Mouse (Mus musculus) brain, embryonic 14.5 days (tissue): ENCODE measurements around the gene Col28a1. TPM values are rescaled to one million over a fixed set of nuclear protein-coding genes. Genes with fewer than 3 reads are reported as not detected.

Experiments used
- DNase-seq: peaks from one replicate; pipeline ENCODE4 v3.0.0-alpha.2; 2011; ENCODE audit warnings: low read depth
- CTCF ChIP-seq: fragments of 200-500 bp; IDR thresholded peaks from 2 replicates; pipeline ENCODE4 v1.5.1; 2012; ENCODE audit warnings: inconsistent platforms, mild to moderate bottlenecking, moderate library complexity, borderline replicate concordance; ENCODE audit not compliant: insufficient read depth, insufficient read length; ENCODE audit errors: extremely low read depth
- POLR2A ChIP-seq: fragments of 200-500 bp; IDR thresholded peaks from 2 replicates; pipeline ENCODE4 v1.6.1; 2012; ENCODE audit warnings: mild to moderate bottlenecking, inconsistent platforms, borderline replicate concordance; ENCODE audit not compliant: poor library complexity, insufficient read depth, insufficient read length, severe bottlenecking; ENCODE audit errors: extremely low read depth
- polyA plus RNA-seq: library from polyadenylated mRNA; depleted of rRNA; stranded (reverse); fragments of >200 nt; gene quantifications from 2 replicates; pipeline ENCODE4 v1.2.3, GENCODE M21; 2012

The Col28a1 gene
- polyA plus RNA-seq, 1 experiment = 0.78 TPM

- peak; percentile 54 for DNase-seq
- TF ChIP-seq POLR2A (no peak), CTCF (no peak)
Observed at GRCm38 (mm10) chr6:8105870-8106706, 86.3 kb downstream of the Col28a1 start.

DNA sequence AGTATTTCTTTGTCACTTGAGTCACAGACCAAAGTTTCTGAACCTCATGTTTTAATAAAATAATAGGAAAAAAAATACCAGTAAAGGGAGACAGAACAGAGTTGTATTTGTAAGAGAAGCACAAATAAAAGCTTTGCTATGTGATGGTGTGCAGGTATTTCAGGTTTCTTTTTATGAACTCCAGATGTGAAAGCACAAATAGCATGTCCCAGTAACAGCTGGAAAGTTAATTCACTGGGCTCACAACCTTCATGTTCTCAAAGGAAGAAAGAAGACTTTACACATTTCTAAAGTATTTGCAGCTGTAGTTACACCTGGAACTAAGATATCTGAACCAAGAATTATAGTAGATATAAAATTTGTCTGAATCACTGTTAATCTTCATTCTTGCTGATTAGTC lies 91.2 kb downstream of the Col28a1 start:
- no peak for DNase-seq
- TF ChIP-seq CTCF (no peak), POLR2A (no peak)

DNA sequence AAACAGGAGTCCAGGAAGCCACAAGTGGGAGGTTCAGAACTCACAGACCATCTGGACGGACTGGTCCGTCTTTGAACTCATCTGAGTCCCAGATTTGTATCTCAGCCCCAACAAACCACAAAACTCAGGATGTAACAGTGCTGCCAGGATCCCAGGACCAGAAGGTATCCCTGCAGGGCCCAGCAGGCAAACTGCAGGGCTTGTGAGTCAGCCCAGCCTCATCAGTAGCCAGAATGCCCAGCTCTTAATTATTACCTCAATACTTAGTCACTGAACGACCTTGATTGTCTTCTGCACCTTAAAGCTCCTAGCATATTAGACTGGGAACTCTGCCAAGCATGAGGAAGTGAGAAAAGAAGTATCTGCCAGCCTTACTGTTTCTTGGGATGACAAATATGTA lies 96.6 kb downstream of the Col28a1 start:
- TF ChIP-seq CTCF = no peak
- no peak for TF ChIP-seq POLR2A
- peak; percentile 12 for DNase-seq

DNA sequence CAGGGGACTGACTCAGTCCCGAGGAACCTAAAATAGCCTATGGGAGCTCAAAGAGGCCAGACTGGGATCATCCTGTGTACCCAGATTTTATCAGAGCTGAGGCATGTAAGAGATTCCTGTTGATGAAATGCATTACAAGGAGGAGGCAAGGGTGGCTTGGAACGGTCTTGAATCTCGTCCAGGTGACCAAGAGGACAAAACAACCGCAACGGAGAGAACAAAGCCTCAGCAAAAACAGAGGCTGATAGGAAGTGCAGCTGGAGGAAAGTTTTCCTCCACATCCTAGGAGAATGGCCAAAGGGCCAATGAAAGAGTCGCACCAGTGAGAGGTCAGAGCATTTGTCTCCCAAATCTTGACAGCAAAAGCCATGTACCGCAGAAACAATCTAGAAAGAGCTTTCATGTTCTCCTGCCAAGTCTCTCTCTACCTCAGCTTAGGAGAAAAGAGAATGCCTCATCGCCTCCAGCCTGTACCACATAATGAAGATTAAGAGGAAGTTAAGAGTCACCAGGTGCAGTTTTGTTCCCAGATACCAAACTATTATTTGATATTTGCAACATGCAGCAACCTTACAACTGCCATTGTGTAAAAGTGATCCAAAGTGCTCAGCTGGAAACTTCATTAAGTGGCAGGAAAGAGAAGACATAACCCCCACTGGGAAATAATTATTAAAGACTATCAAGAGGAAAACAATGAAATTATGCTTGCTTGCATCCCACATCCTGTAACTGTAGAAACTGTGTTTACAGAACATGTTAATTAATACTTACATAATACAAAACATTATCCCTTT lies 98.1 kb downstream of the Col28a1 start:
- TF ChIP-seq POLR2A (no peak), CTCF (no peak)
- DNase-seq = no peak

GRCm38 (mm10) chr6:8093556-8093955 lies 98.9 kb downstream of the Col28a1 start:
- TF ChIP-seq CTCF = no peak
- no peak for TF ChIP-seq POLR2A

GRCm38 (mm10) chr6:8086847-8087246 lies 105.6 kb downstream of the Col28a1 start:
- peak; percentile 28 for DNase-seq
- TF ChIP-seq CTCF (peak; percentile 54; the same call in 1 of the 2 replicates), POLR2A (no peak)

More at GRCm38 (mm10) chr6:8093556-8093955, 98.9 kb downstream of the Col28a1 start:
- no peak for DNase-seq

- DNase-seq = no peak
- TF ChIP-seq CTCF = no peak
- TF ChIP-seq POLR2A = no peak
Observed at GRCm38 (mm10) chr6:8084806-8085205, 107.6 kb downstream of the Col28a1 start.

- no peak for DNase-seq
- no peak for TF ChIP-seq POLR2A
- TF ChIP-seq CTCF = no peak
Observed at GRCm38 (mm10) chr6:8083196-8083595, 109.2 kb downstream of the Col28a1 start.

DNA sequence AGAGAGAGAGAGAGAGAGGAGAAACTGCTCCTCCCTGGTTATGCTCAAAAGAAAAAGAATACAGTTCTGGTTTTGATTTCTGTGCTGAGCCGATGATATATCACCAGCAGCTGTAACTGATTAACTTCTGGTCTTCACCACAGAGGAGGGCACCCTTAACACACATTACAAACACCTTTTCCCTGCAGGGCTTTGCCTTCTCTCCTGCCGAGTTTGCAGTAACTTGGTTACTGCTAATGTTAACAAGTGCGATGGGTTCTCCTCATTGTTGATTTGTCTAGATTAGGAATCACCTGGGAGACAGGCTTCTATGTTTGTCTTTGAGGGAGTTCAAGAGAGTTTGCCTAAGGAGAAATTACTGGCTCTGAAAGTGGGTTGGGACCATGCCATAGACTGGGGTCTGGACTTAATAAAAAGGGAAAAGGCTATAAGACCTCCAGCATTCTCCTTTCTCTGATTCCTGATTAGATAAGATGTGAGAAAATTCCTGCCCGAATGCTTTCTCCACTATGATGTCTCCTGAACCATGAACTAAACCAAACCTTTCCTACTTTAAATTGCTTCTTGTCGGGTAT lies 114.8 kb downstream of the Col28a1 start:
- no peak for DNase-seq
- TF ChIP-seq CTCF (no peak), POLR2A (no peak)

- no peak for TF ChIP-seq CTCF
- TF ChIP-seq POLR2A = no peak
- DNase-seq = no peak
Observed at GRCm38 (mm10) chr6:8074914-8075313, 117.5 kb downstream of the Col28a1 start.

DNA sequence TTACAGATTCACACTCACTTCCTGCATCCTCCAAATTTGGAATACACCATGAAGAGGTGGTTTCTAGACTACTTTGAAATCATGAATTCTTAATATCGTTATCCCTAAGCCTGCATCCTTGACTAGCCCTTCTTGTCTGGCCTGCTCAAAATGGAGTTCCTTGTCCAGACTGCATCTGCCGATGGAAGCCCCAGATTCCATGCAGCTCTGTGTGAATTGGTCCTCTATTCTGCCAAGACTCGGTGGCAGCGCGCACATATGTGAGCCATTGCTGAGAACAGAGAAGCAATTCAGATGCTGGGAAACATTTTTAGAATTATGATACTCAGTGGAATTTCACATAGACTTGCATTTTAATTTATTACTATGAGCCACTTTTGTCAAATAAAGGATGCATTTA lies 123.4 kb downstream of the Col28a1 start:
- DNase-seq = no peak

More for the DNA sequence above, 123.4 kb downstream of the Col28a1 start:
- TF ChIP-seq POLR2A = no peak
- no peak for TF ChIP-seq CTCF
